Mouse (Mus musculus) MEL (cell line): ENCODE results near the gene Klhl5.

Source experiments
- CTCF ChIP-seq, 3 experiments: IDR thresholded peaks in 2 of 3; conservative IDR thresholded peaks in 1 of 3; 2 replicates each; pipeline ENCODE4 v1.5.1; 2011 to 2012; ENCODE audit warnings: low read length in 3 of 3, low read depth in 2 of 3, mild to moderate bottlenecking in 2 of 3, improper control_type of control experiment in 1 of 3, inconsistent platforms in 1 of 3, mixed read lengths in 1 of 3, moderate library complexity in 1 of 3; ENCODE audit not compliant: control insufficient read depth in 1 of 3, insufficient read depth in 1 of 3, poor library complexity in 1 of 3, severe bottlenecking in 1 of 3
- E2F4 ChIP-seq: IDR thresholded peaks from 2 replicates; pipeline ENCODE4 v1.6.1; 2011; ENCODE audit warnings: low read depth, low read length, improper control_type of control experiment, borderline replicate concordance
- EP300 ChIP-seq, 2 experiments: IDR thresholded peaks; 2 replicates each; pipeline ENCODE4 v1.6.1; 2011; ENCODE audit warnings: improper control_type of control experiment in 2 of 2, low read length in 2 of 2, low read depth in 1 of 2, mild to moderate bottlenecking in 1 of 2
- ETS1 ChIP-seq: IDR thresholded peaks from 2 replicates; pipeline ENCODE4 v1.6.1; 2012; ENCODE audit warnings: low read depth, mild to moderate bottlenecking, inconsistent platforms, low read length, improper control_type of control experiment, moderate library complexity
- GABPA ChIP-seq: IDR thresholded peaks from 2 replicates; pipeline ENCODE4 v1.6.1; 2012; ENCODE audit warnings: low read depth, mild to moderate bottlenecking, inconsistent platforms, low read length, improper control_type of control experiment, moderate library complexity
- GATA1 ChIP-seq: IDR thresholded peaks from 2 replicates; pipeline ENCODE4 v1.6.1; 2011; ENCODE audit warnings: low read depth, low read length, improper control_type of control experiment
- MEF2A ChIP-seq: IDR thresholded peaks from 2 replicates; pipeline ENCODE4 v1.6.1; 2014; ENCODE audit warnings: low read depth, mild to moderate bottlenecking, inconsistent platforms, low read length, improper control_type of control experiment; ENCODE audit not compliant: poor library complexity, insufficient replicate concordance, severe bottlenecking; ENCODE audit errors: extremely low read depth
- POLR2A ChIP-seq, 2 experiments: IDR thresholded peaks; 2 replicates each; pipeline ENCODE4 v1.6.1; 2011 to 2012; ENCODE audit warnings: low read length in 2 of 2, mild to moderate bottlenecking in 2 of 2, control low read depth in 1 of 2, improper control_type of control experiment in 1 of 2, low read depth in 1 of 2, moderate library complexity in 1 of 2; ENCODE audit not compliant: control insufficient read depth in 1 of 2, insufficient read depth in 1 of 2, poor library complexity in 1 of 2
- POLR2AphosphoS2 ChIP-seq: IDR thresholded peaks from 2 replicates; pipeline ENCODE4 v1.6.1; 2011; ENCODE audit warnings: low read length, improper control_type of control experiment
- RCOR1 ChIP-seq: IDR thresholded peaks from 2 replicates; pipeline ENCODE4 v1.6.1; 2012; ENCODE audit warnings: low read depth, mild to moderate bottlenecking, inconsistent platforms, low read length, improper control_type of control experiment
- TAL1 ChIP-seq: IDR thresholded peaks from 2 replicates; pipeline ENCODE4 v1.6.1; 2012; ENCODE audit warnings: mild to moderate bottlenecking, inconsistent platforms, low read length, moderate library complexity, mixed read lengths
- USF1 ChIP-seq: IDR thresholded peaks from 2 replicates; pipeline ENCODE4 v1.6.1; 2014; ENCODE audit warnings: low read depth, mild to moderate bottlenecking, inconsistent platforms, low read length, improper control_type of control experiment, moderate library complexity
- ZKSCAN1 ChIP-seq: IDR thresholded peaks from 2 replicates; pipeline ENCODE4 v1.6.1; 2012; ENCODE audit warnings: low read depth, mild to moderate bottlenecking, inconsistent platforms, low read length, improper control_type of control experiment, moderate library complexity

GRCm38 (mm10) chr5:65081836-65082235, 25.5 kb upstream of the Klhl5 start:
- TF ChIP-seq RCOR1: no peak
- TF ChIP-seq CTCF (IDR thresholded peaks at IDR 0.05 in 2 of 3, conservative IDR thresholded peaks at IDR 0.05 in 1 of 3; ENCODE audit: control insufficient read depth in 1 of 3, insufficient read depth in 1 of 3, low read depth in 2 of 3, low read length in 3 of 3, poor library complexity in 1 of 3, severe bottlenecking in 1 of 3): no peak
- no peak for TF ChIP-seq USF1
- no peak for TF ChIP-seq MEF2A
- TF ChIP-seq E2F4: no peak
- no peak for TF ChIP-seq EP300 (IDR thresholded peaks at IDR 0.05; ENCODE audit: low read depth in 1 of 2, low read length in 2 of 2)
- TF ChIP-seq POLR2AphosphoS2: no peak
- TF ChIP-seq TAL1: no peak
- no peak for TF ChIP-seq POLR2A (IDR thresholded peaks at IDR 0.05; ENCODE audit: control insufficient read depth in 1 of 2, insufficient read depth in 1 of 2, low read depth in 1 of 2, low read length in 2 of 2, poor library complexity in 1 of 2)
- TF ChIP-seq ETS1: no peak
- TF ChIP-seq GABPA: no peak
- no peak for TF ChIP-seq GATA1
- TF ChIP-seq ZKSCAN1: no peak
